Mouse (Mus musculus): ENCODE data around the gene Tmem102.

Tmem102 gene

GRCm38 (mm10) chr11:69757303-69758089, 47.9 kb downstream of the Tmem102 start:
- in situ Hi-C loops (cut with MboI, MseI), result no loop called here

DNA sequence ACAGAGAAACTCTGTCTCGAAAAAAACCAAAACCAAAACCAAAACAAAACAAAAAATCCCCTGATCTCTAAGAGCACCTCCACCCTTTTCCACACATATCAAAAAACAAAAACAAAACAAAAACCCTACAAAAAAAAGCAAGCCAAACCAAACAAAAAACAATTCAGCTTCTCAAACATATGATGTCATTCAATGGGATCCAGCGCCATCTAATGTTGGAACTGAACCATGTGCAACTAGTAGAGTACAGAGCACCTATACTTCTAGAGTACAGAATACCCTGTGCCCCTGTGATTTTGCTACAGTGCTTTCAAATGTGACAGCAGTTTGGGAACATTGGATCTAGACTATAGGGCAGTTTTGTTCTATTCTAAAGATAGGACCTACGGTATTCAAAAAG, 50.7 kb downstream of the Tmem102 start:
- in situ Hi-C loops (cut with MboI, MseI), result no loop called here

DNA sequence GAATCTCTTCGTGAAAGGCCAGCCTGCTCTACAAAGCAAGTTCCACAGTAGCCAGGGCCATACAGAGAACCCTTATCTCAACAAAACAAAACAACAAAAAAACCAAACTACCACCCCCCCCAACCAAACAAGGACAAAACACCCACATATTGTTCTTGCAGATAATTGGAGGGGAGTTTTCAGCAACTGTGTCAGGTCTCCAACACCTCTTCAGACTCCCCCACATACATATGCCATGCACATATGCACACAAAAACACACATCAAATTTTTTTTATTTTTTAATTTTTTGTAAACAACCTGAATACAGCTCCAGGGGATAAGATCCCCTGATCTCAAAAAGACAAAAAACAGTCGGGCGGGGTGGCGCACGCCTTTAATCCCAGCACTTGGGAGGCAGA, 51.2 kb downstream of the Tmem102 start:
- in situ Hi-C loops (cut with MboI, MseI), result no loop called here
